25 mouse cellular contexts compared by ENCODE assay signal in genomic region chr6:146970811-146971210, GRCm38 (mm10). TPM values are rescaled to one million over a fixed set of nuclear protein-coding genes. Genes with fewer than 3 reads are reported as not detected.
DNase-seq lines count a peak whose midpoint lies in the region; TF ChIP-seq lines count a peak whose summit lies in the region.
"Had no signal": no experiment of that assay in that cellular context is flagged by ENCODE, and none has a peak within 500 bp of the region (broad histone marks: within the 10 kb centered on the region; RNA-seq: fewer than 3 reads in every experiment).

No protein-coding gene starts in this region.

- no peaks in the 10 kb centered on the region for H3K27me3 ChIP-seq in kidney, adult 2 months (replicated peaks; ENCODE audit: control insufficient read depth, insufficient read depth, low read length)
- H3K27me3 ChIP-seq: CH12.LX; embryonic facial prominence, embryonic 13.5 days; forebrain, embryonic 12.5 days; heart, embryonic 13.5 days; Patski had no signal

- no peaks in the 10 kb centered on the region for H3K36me3 ChIP-seq in kidney, adult 2 months (ENCODE audit: control insufficient read depth, insufficient read depth, low read length)
- H3K36me3 ChIP-seq: embryonic facial prominence, embryonic 13.5 days; forebrain, embryonic 12.5 days; heart, embryonic 13.5 days had no signal

- peaks cover 18% of the 10 kb centered on the region for H3K4me1 ChIP-seq in kidney, adult 2 months (ENCODE audit: control insufficient read depth, insufficient read depth, low read length)

- H3K27ac ChIP-seq in kidney, adult 2 months (ENCODE audit: insufficient read depth, low read depth, low read length), result peak overlapping the region; percentile 18; the same call in 1 of the 2 replicates
- H3K27ac ChIP-seq: embryonic facial prominence, embryonic 13.5 days; forebrain, embryonic 12.5 days; heart, embryonic 13.5 days; hindbrain, embryonic 14.5 days had no signal

- TF ChIP-seq POLR2A in kidney, adult 2 months (IDR thresholded peaks at IDR 0.05; ENCODE audit: low read depth, low read length), result no peak

- TF ChIP-seq CTCF in kidney, adult 2 months (conservative IDR thresholded peaks at IDR 0.05; ENCODE audit: insufficient read depth, insufficient read length, low read depth, low read length), result no peak

- H3K4me3 ChIP-seq in kidney, adult 2 months (ENCODE audit: insufficient read depth, low read depth, low read length), result no peak overlapping the region
- H3K4me3 ChIP-seq: embryonic facial prominence, embryonic 13.5 days; forebrain, embryonic 12.5 days; heart, embryonic 13.5 days had no signal

- DNase-seq in kidney, adult 2 months, result no peak
- no peak for DNase-seq in kidney, adult 11 months
- peak; percentile 41 for DNase-seq in testis, postnatal 10 days (ENCODE audit: low spot score)
- DNase-seq in testis, postnatal 14 days (ENCODE audit: low spot score), result no peak
- peak; percentile 35 for DNase-seq in lung, postnatal 25 days (ENCODE audit: low spot score)
- no peak for DNase-seq in layer of hippocampus, postnatal 36 days
- DNase-seq in cerebellum, postnatal 14 days, result no peak
- DNase-seq: adrenal gland, postnatal 10 days; cerebellum, adult 11 months; cerebellum, adult 8-10 months; cerebellum, postnatal 25 days; forebrain, postnatal 0 days; gastrocnemius, postnatal 14 days had no signal

- 66% methylated on average over 3 of the region's 3 CpGs for WGBS in kidney, adult 2 months

RNA-seq across cellular contexts. Expression of gene 1700034J05Rik, which starts 16.6 kb away (rescaled TPM):
- polyA plus RNA-seq in kidney, adult 2 months (2012; rRNA removed), result 0.07 TPM in 1 of 2 replicates, not detected in the other
- total RNA-seq in layer of hippocampus, postnatal 36 days (2021), result not detected
- total RNA-seq: adrenal gland, postnatal 10 days; adrenal gland, postnatal 4 days; CH12.LX; forebrain, postnatal 0 days; gastrocnemius, adult 18-20 months; gastrocnemius, postnatal 14 days; heart, adult 8-10 months; hematopoietic stem cell, adult 5-6 weeks had no signal
- polyA plus RNA-seq: brain, embryonic 14.5 days; cortical plate, adult 2 months; forebrain, embryonic 12.5 days; forebrain, postnatal 0 days; Patski had no signal

Comparison
In these comparisons a context has a peak if more than half of its experiments do, and no peak if none do; other contexts are left out.
1. DNase-seq: peak in testis, postnatal 10 days (single experiment) and lung, postnatal 25 days (single experiment); none in kidney, adult 2 months (single experiment), kidney, adult 11 months (single experiment), testis, postnatal 14 days (single experiment), layer of hippocampus, postnatal 36 days (0 of 2) and cerebellum, postnatal 14 days (0 of 2).